Mouse (Mus musculus) heart, embryonic 16.5 days (tissue): ENCODE results near the gene Prkaa2. TPM values are rescaled to one million over a fixed set of nuclear protein-coding genes. Genes with fewer than 3 reads are reported as not detected.

Experiments
- ATAC-seq: fragments of 200-750 bp; cut with Nextera tagmentation; replicated peaks from 2 replicates; pipeline ENCODE4 v1.8.0; 2017; ENCODE audit warnings: moderate number of reproducible peaks; ENCODE audit not compliant: insufficient read depth, low FRiP score; ENCODE audit errors: extremely low read depth
- H3K27ac ChIP-seq: fragments of 300-500 bp; sonication (generic); 2 replicates; pipeline ENCODE4 v1.5.1; 2014; ENCODE audit warnings: mild to moderate bottlenecking, low read length, control low read depth, moderate library complexity
- H3K27me3 ChIP-seq: fragments of 300-500 bp; sonication (generic); 2 replicates; pipeline ENCODE4 v1.6.1; 2014; ENCODE audit warnings: low read length, mixed read lengths; ENCODE audit not compliant: control insufficient read depth, insufficient read depth
- H3K36me3 ChIP-seq: fragments of 300-500 bp; sonication (generic); 2 replicates; pipeline ENCODE4 v1.6.1; 2014; ENCODE audit not compliant: control insufficient read depth, insufficient read depth
- H3K4me1 ChIP-seq: fragments of 300-500 bp; sonication (generic); 2 replicates; pipeline ENCODE4 v1.6.1; 2014; ENCODE audit warnings: low read length, mixed read lengths; ENCODE audit not compliant: control insufficient read depth, insufficient read depth
- H3K4me2 ChIP-seq: fragments of 300-500 bp; sonication (generic); 2 replicates; pipeline ENCODE4 v1.6.1; 2014; ENCODE audit warnings: low read depth, mild to moderate bottlenecking, control low read depth, low read length
- H3K4me3 ChIP-seq: fragments of 300-500 bp; sonication (generic); 2 replicates; pipeline ENCODE4 v1.5.1; 2014; ENCODE audit warnings: mild to moderate bottlenecking, control low read depth, low read length
- H3K9ac ChIP-seq: fragments of 300-500 bp; sonication (generic); 2 replicates; pipeline ENCODE4 v1.6.1; 2014; ENCODE audit warnings: low read length, control low read depth
- H3K9me3 ChIP-seq: fragments of 300-500 bp; sonication (generic); replicated peaks from 2 replicates; pipeline ENCODE4 v1.6.1; 2016; ENCODE audit warnings: low read length; ENCODE audit not compliant: control insufficient read depth
- WGBS: fragments of 180-500 bp; shearing (Covaris S2); extraction: QIAGEN DNeasy Blood & Tissue Kit; methylation state at CpG from one replicate; pipeline ENCODE4 v1.1.7; 2014; 5-methylcytosine and 5-hydroxymethylcytosine counted together
- polyA plus RNA-seq: library from polyadenylated mRNA; unstranded; fragments of >200 nt; fragmentation: Nextera tagmentation; extraction: Ambion mirVana; gene quantifications from 2 replicates; pipeline ENCODE4 v1.2.1, GENCODE M21; 2015

The Prkaa2 gene
- polyA plus RNA-seq, 1 experiment from 2014 or later, result 45.3 TPM

- no peak overlapping the region for H3K4me2 ChIP-seq
- no peak overlapping the region for H3K27ac ChIP-seq
- no peaks in the 10 kb centered on the region for H3K4me1 ChIP-seq
- H3K27me3 ChIP-seq, result no peaks in the 10 kb centered on the region
- ATAC-seq, result no peak
- no peak overlapping the region for H3K9ac ChIP-seq
- no peaks in the 10 kb centered on the region for H3K36me3 ChIP-seq
- 43% methylated on average over 14 of the region's 14 CpGs for WGBS
- no peaks in the 10 kb centered on the region for H3K9me3 ChIP-seq
- H3K4me3 ChIP-seq, result no peak overlapping the region
Measured at GRCm38 (mm10) chr4:105151911-105152690, 42.4 kb upstream of the Prkaa2 start.

DNA sequence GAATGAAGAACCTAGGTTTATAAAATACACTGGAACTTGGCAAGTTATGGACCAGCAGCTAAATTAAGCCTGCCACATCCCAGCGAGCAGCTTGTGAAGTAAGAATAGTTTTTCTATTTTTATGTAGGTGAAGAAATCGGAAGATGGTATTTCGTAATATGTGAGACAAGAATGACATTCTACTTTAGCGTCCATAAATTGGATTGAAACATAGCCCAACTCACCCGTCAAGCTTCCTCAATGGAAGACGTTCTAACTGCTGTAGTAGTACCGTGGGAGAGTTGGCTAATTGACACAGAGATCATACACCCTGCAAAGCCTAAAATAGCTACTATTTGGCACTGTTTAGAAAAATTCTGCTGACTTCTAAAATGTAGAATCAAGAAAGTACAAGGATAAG lies 39.8 kb upstream of the Prkaa2 start:
- Histone ChIP-seq H3K4me3 (no peak overlapping the region), H3K36me3 (no peaks in the 10 kb centered on the region), H3K27me3 (no peaks in the 10 kb centered on the region), H3K4me2 (no peak overlapping the region), H3K4me1 (no peaks in the 10 kb centered on the region), H3K9ac (no peak overlapping the region), H3K27ac (no peak overlapping the region), H3K9me3 (no peaks in the 10 kb centered on the region)
- WGBS, result 64% methylated on average over 7 of the region's 7 CpGs
- ATAC-seq, result no peak

DNA sequence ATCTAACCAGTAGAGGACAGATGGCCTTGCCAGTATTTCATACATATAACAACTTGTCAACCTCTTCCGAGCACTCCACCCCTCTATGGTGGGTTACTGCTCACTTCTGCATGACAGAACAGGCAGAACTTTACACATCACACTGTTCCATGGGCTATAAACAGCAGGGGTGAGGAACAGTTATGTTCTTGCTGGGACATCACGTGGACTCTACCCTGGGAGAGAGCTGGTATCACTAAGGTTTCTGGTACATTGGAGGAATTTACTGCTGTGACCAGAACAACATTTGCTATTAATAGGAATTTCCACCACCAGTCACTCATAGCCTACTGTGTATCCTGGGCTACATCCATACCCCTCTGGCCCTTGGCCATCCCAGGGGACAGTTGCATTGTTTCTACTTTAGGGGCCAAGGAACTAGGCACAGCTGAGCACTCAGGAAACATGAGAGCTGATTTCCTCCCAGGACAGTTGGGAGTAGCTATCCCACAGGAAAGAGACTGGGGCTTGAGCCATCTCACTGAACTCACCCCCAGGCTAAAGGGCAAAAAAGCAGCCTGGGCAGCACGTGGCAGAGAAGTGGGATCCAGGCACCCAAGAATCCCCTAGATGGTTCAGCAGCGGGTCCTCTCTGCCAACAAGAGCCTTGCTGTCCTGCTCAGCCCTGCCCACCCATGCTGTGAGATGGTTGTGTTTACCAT lies 23.8 kb upstream of the Prkaa2 start:
- H3K36me3 ChIP-seq, result no peaks in the 10 kb centered on the region
- H3K4me1 ChIP-seq, result peaks cover 4% of the 10 kb centered on the region; the same call in 1 of the 2 replicates
- H3K4me2 ChIP-seq, result no peak overlapping the region
- no peaks in the 10 kb centered on the region for H3K9me3 ChIP-seq
- H3K27me3 ChIP-seq, result no peaks in the 10 kb centered on the region
- H3K9ac ChIP-seq, result no peak overlapping the region
- peak overlapping the region; percentile 43; the same call in 1 of the 2 replicates for H3K27ac ChIP-seq
- peak; percentile 61 for ATAC-seq
- 70% methylated on average over 4 of the region's 4 CpGs for WGBS
- no peak overlapping the region for H3K4me3 ChIP-seq

GRCm38 (mm10) chr4:105131756-105132314 lies 22.1 kb upstream of the Prkaa2 start:
- no peak overlapping the region for H3K4me2 ChIP-seq
- H3K4me1 ChIP-seq, result peaks cover 4% of the 10 kb centered on the region; the same call in 1 of the 2 replicates
- H3K4me3 ChIP-seq, result no peak overlapping the region
- no peaks in the 10 kb centered on the region for H3K27me3 ChIP-seq
- no peak overlapping the region for H3K27ac ChIP-seq
- ATAC-seq, result no peak
- no peak overlapping the region for H3K9ac ChIP-seq
- WGBS, result 75% methylated on average over 9 of the region's 9 CpGs
- no peaks in the 10 kb centered on the region for H3K36me3 ChIP-seq
- no peaks in the 10 kb centered on the region for H3K9me3 ChIP-seq

DNA sequence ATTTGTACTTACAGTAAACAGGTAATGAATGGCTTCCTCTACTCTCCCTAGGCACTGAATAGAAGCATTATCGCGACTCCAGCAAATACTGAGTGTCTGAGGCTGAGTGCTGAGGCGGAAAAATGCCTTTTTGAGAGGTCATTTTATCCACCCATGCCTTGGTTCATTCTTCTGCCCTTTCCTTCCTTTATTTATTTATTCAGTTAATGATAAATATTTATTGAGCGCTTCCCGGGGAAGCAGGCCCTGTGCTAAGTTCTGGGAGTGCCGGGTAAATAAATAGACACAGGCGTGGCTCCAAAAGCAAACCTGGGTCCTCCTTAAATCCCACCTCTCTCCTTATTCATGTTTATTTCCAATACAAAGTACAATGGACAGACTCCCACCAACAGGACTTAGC lies 19.5 kb upstream of the Prkaa2 start:
- Histone ChIP-seq H3K27ac (no peak overlapping the region), H3K27me3 (no peaks in the 10 kb centered on the region), H3K4me3 (no peak overlapping the region), H3K9ac (no peak overlapping the region), H3K4me2 (no peak overlapping the region), H3K4me1 (peaks cover 11% of the 10 kb centered on the region), H3K36me3 (no peaks in the 10 kb centered on the region), H3K9me3 (no peaks in the 10 kb centered on the region)
- ATAC-seq, result no peak
- 72% methylated on average over 7 of the region's 7 CpGs for WGBS

GRCm38 (mm10) chr4:105122429-105122828 lies 12.7 kb upstream of the Prkaa2 start:
- Histone ChIP-seq H3K4me3 (no peak overlapping the region), H3K4me1 (peaks cover 13% of the 10 kb centered on the region), H3K27me3 (no peaks in the 10 kb centered on the region), H3K27ac (no peak overlapping the region), H3K9ac (no peak overlapping the region), H3K4me2 (no peak overlapping the region), H3K36me3 (no peaks in the 10 kb centered on the region), H3K9me3 (no peaks in the 10 kb centered on the region)
- 43% methylated on average over 8 of the region's 8 CpGs for WGBS
- no peak; the same call in 1 of the 2 replicates for ATAC-seq

- Histone ChIP-seq H3K4me3 (no peak overlapping the region), H3K27ac (no peak overlapping the region), H3K9ac (no peak overlapping the region), H3K4me1 (peaks cover 13% of the 10 kb centered on the region), H3K4me2 (no peak overlapping the region), H3K27me3 (no peaks in the 10 kb centered on the region), H3K36me3 (no peaks in the 10 kb centered on the region), H3K9me3 (no peaks in the 10 kb centered on the region)
- 77% methylated on average over 6 of the region's 6 CpGs for WGBS
- no peak for ATAC-seq
Measured at GRCm38 (mm10) chr4:105121081-105121480, 11.4 kb upstream of the Prkaa2 start.

DNA sequence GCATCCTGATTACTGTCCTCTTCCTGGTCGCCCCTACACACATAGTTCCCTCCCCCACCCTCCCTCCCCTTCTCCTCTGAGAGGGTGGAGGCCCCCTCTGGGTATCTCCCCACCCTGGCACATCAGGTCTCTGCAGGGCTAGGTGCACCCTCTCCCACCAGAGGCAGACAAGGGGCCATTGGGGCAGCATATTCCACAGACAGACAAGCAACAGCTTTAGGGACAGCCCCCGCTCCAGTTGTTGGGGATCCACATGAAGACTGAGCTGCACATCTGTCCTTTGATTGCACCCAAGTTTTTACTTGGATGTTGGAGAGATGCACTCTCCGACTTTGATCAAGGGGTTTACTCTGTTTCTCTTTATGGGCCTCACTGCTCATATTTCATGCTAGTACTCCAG lies 3.8 kb upstream of the Prkaa2 start:
- Histone ChIP-seq H3K9ac (no peak overlapping the region), H3K4me2 (no peak overlapping the region), H3K4me3 (no peak overlapping the region), H3K27me3 (no peaks in the 10 kb centered on the region), H3K9me3 (no peaks in the 10 kb centered on the region), H3K4me1 (peaks cover 12% of the 10 kb centered on the region), H3K36me3 (no peaks in the 10 kb centered on the region), H3K27ac (no peak overlapping the region)
- WGBS, result 81% methylated on average over 3 of the region's 3 CpGs
- no peak for ATAC-seq

- H3K4me2 ChIP-seq, result no peak overlapping the region
- no peak overlapping the region for H3K4me3 ChIP-seq
- ATAC-seq, result no peak
- H3K27ac ChIP-seq, result no peak overlapping the region
- H3K9ac ChIP-seq, result no peak overlapping the region
- no peaks in the 10 kb centered on the region for H3K9me3 ChIP-seq
- H3K36me3 ChIP-seq, result no peaks in the 10 kb centered on the region
- H3K27me3 ChIP-seq, result no peaks in the 10 kb centered on the region
- H3K4me1 ChIP-seq, result peaks cover 10% of the 10 kb centered on the region
- 86% methylated on average over 5 of the region's 5 CpGs for WGBS
Measured at GRCm38 (mm10) chr4:105113042-105113441, 3.4 kb upstream of the Prkaa2 start.
